Mouse (Mus musculus) Patski (cell line): ENCODE results near the gene Gm27021. TPM values are rescaled to one million over a fixed set of nuclear protein-coding genes. Genes with fewer than 3 reads are reported as not detected.

ENCODE experiments used
- ATAC-seq: fragments of 100-300 bp; one replicate; pipeline ENCODE4 v1.8.0; 2021
- CTCF ChIA-PET: fragments of 350-600 bp; sonication (Branson Sonifier 250); formaldehyde crosslinking; loops from one replicate; lab custom pipeline; 2022; ENCODE audit warnings: inconsistent platforms; lab: Charles Lee
- POLR2A ChIA-PET: fragments of 350-600 bp; sonication (Branson Sonifier 250); formaldehyde crosslinking; loops from one replicate; lab custom pipeline; 2022; ENCODE audit warnings: antibody characterized with exemption, inconsistent platforms; lab: Charles Lee
- DNase-seq: peaks from one replicate; pipeline ENCODE4 v3.0.0-alpha.2; 2011; ENCODE audit warnings: low read depth, low spot score
- H3K27me3 ChIP-seq: fragments of 371-371 bp; one replicate; pipeline ENCODE4 v1.5.1; 2021
- CTCF ChIP-seq: fragments of 100-300 bp; IDR thresholded peaks from one replicate; pipeline ENCODE4 v1.5.1; 2021
- in situ Hi-C: fragments of 300-500 bp; cut with MboI; formaldehyde crosslinking; loops from 3 replicates; pipeline ENCODE4 v1.11.1; 2018; ENCODE audit warnings: low pct_unique_long_range_greater_than_20kb, mixed read lengths
- polyA plus RNA-seq: library from polyadenylated mRNA; unstranded; gene quantifications from one replicate; pipeline ENCODE4 v1.2.3, GENCODE M21; 2021

Gene Gm27021
- polyA plus RNA-seq, 1 experiment from 2014 or later, result 1.4 TPM

DNA sequence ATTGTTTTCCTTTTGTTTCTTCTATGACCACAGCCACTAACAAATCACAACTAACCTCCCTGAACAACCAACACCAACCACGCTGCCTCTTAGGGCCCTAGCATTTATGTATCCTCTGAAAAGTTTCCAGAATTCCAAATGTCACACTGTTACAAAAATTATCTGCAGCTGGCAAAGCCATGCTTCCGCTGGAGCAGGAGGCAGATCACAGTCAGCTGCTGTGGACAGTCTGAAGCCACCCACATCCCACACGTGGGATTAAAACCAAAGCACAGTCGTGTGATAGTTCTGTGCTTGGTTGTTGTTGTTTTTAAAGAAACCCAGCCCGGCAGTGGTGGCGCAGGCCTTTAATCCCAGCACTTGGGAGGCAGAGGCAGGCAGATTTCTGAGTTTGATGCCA, 31.2 kb upstream of the Gm27021 start:
- DNase-seq (no peak), ATAC-seq (no peak)
- POLR2A ChIA-PET, result interaction anchor here (0.7 kb wide), 1 partner anchor 319 kb away, joined by 6 read pairs; no protein-coding TSS in a partner anchor
- CTCF ChIA-PET, result no interaction called here
- in situ Hi-C loops, result loop anchor here (25.0 kb wide), 1 partner anchor 388 kb away; the partner anchor contains the start of gene Foxf1
- no peak for TF ChIP-seq CTCF
- peaks cover 26% of the 10 kb centered on the region for H3K27me3 ChIP-seq

GRCm38 (mm10) chr8:120698426-120698825, 30.5 kb upstream of the Gm27021 start:
- H3K27me3 ChIP-seq, result peaks cover 25% of the 10 kb centered on the region
- in situ Hi-C loops, result loop anchor here (25.0 kb wide), 1 partner anchor 389 kb away; the partner anchor contains the start of gene Foxf1
- ChIA-PET CTCF (no interaction called here), POLR2A (no interaction called here)
- DNase-seq (no peak), ATAC-seq (no peak)
- no peak for TF ChIP-seq CTCF

DNA sequence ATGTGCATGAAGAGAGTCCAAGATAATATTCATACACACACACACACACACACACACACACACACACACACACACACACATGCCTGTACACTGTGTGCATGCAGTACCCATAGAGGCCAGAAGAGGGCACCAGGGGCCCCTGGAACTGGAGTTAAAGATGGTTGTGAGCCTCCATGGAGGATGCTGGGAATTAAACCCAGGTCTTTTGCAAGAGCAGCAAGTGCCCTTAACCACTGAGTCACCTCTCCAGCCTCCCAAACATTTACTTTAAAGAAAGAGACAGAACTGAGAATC, 30.0 kb upstream of the Gm27021 start:
- peaks cover 25% of the 10 kb centered on the region for H3K27me3 ChIP-seq
- ChIA-PET CTCF (interaction anchor here (1.3 kb wide), 1 partner anchor 19 kb away, joined by 4 read pairs; no protein-coding TSS in a partner anchor), POLR2A (no interaction called here)
- DNase-seq (no peak), ATAC-seq (no peak)
- TF ChIP-seq CTCF, result no peak
- in situ Hi-C loops, result loop anchor here (25.0 kb wide), 1 partner anchor 389 kb away; the partner anchor contains the start of gene Foxf1

- no peak for TF ChIP-seq CTCF
- CTCF ChIA-PET, result interaction anchor here (1.3 kb wide), 1 partner anchor 19 kb away, joined by 4 read pairs; no protein-coding TSS in a partner anchor
- ATAC-seq (no peak), DNase-seq (no peak)
- in situ Hi-C loops, result loop anchor here (25.0 kb wide), 1 partner anchor 390 kb away; the partner anchor contains the start of gene Foxf1
- POLR2A ChIA-PET, result no interaction called here
- H3K27me3 ChIP-seq, result peaks cover 25% of the 10 kb centered on the region
These were observed 29.5 kb upstream of the Gm27021 start for GRCm38 (mm10) chr8:120697154-120697978.

GRCm38 (mm10) chr8:120696401-120697153, 28.7 kb upstream of the Gm27021 start:
- ChIA-PET POLR2A (no interaction called here), CTCF (interaction anchor here (0.6 to 1.4 kb wide), 3 partner anchors 17 to 104 kb away, joined by 3 to 4 read pairs (median 3); no protein-coding TSS in a partner anchor)
- ATAC-seq (no peak), DNase-seq (no peak)
- no peak for TF ChIP-seq CTCF
- in situ Hi-C loops, result loop anchor here (25.0 kb wide), 1 partner anchor 391 kb away; the partner anchor contains the start of gene Foxf1
- H3K27me3 ChIP-seq, result peaks cover 25% of the 10 kb centered on the region

DNA sequence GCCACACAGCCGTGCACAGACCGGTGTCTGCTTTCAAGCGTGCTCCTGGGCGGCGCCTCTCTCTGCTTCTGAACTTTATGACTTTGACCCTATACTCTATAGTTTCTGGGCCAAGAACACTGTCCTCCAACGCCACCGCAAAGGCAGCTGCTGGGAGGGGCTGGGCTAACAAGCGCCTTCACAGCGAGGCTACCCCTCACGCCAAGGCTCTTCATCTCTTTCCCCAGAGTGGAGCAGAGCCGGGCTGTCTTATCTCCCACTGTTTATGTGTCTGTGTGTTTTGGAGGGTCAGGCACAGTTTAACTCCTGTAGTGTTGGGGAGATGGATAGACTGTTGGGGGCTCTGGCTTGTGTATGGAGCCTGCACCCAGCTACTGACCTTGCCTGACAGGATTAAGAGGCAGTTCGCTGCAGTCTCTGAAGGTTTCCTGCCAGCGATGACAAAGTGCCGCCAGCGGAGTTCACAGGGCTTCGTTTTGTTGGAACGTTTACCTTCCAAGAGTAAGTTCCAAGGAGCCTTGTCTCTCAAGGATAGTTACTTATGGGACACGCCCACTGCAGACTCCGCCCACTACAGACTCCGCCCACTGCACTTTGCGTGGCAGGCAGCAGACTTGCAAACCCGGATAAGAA, 26.1 kb upstream of the Gm27021 start:
- ATAC-seq (no peak), DNase-seq (no peak)
- no peak for TF ChIP-seq CTCF
- ChIA-PET CTCF (no interaction called here), POLR2A (no interaction called here)
- peaks cover 12% of the 10 kb centered on the region for H3K27me3 ChIP-seq
- in situ Hi-C loops, result loop anchor here (25.0 kb wide), 1 partner anchor 393 kb away; the partner anchor contains the start of gene Foxf1

DNA sequence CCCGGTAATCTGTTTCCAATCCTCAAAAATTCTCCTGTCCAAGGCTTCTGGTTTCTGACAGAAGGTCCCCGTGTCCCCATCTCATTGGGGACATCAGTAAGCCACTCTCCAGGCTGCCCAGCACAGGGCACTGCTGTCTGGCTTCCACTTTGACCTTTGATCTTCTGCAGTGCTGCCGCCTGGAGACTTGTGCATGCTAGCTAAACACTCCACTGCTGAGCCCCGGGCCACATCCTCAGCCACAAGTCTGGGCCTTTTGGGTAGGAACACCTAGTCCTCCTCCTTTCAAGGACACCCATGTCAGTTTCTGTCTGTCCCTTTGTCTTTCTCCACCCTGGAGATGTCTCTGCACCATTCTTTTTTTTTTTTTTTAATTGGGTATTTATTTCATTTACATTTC, 25.1 kb upstream of the Gm27021 start:
- in situ Hi-C loops, result loop anchor here (25.0 kb wide), 1 partner anchor 394 kb away; the partner anchor contains the start of gene Foxf1

GRCm38 (mm10) chr8:120688511-120688910, 20.6 kb upstream of the Gm27021 start:
- peaks cover 4% of the 10 kb centered on the region for H3K27me3 ChIP-seq
- POLR2A ChIA-PET, result no interaction called here
- in situ Hi-C loops, result loop anchor here (25.0 kb wide), 1 partner anchor 399 kb away; the partner anchor contains the start of gene Foxf1
- CTCF ChIA-PET, result no interaction called here
- ATAC-seq, result no peak
- no peak for TF ChIP-seq CTCF
- no peak for DNase-seq

More for the DNA sequence above, 25.1 kb upstream of the Gm27021 start:
- TF ChIP-seq CTCF, result no peak
- ATAC-seq, result no peak
- peaks cover 5% of the 10 kb centered on the region for H3K27me3 ChIP-seq
- DNase-seq, result no peak
- POLR2A ChIA-PET, result no interaction called here
- CTCF ChIA-PET, result no interaction called here

- ChIA-PET CTCF (no interaction called here), POLR2A (no interaction called here)
- ATAC-seq (no peak), DNase-seq (no peak)
- in situ Hi-C loops, result loop anchor here (25.0 kb wide), 1 partner anchor 400 kb away; the partner anchor contains the start of gene Foxf1
- no peak for TF ChIP-seq CTCF
- peaks cover 4% of the 10 kb centered on the region for H3K27me3 ChIP-seq
These were observed 19.9 kb upstream of the Gm27021 start for GRCm38 (mm10) chr8:120687786-120688185.

GRCm38 (mm10) chr8:120686576-120686975, 18.7 kb upstream of the Gm27021 start:
- ChIA-PET POLR2A (no interaction called here), CTCF (no interaction called here)
- H3K27me3 ChIP-seq, result peaks cover 4% of the 10 kb centered on the region
- ATAC-seq (no peak), DNase-seq (no peak)
- in situ Hi-C loops, result loop anchor here (25.0 kb wide), 1 partner anchor 401 kb away; the partner anchor contains the start of gene Foxf1
- TF ChIP-seq CTCF, result no peak
